Mouse (Mus musculus) hindlimb bud, embryonic 11.5 days (tissue): ENCODE data around the gene Reps1.

Source experiments
- DNase-seq: peaks from one replicate; pipeline ENCODE4 v3.0.0-alpha.2; 2012; ENCODE audit warnings: low read depth, low spot score; ENCODE audit errors: extremely low spot score

The Reps1 gene

DNA sequence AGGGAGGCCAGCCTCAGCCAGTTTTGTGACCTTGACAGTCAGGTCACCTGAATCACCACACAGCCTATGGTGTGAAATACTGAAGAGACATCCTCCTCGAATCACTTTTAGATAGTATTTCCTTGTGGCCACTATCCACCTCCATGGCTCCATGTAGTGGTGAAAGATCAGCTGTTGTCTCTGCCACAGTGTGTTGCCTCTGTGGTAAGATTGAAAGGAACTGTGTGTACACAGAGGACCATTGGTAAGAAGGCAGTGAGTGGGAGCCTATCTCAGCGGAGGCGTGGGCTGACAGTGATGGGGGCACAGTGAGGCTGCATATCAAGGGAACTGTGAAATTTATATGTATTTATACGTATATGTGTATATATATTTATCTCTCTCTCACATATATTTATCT lies 5.9 kb downstream of the Reps1 start:
- DNase-seq, result no peak

GRCm38 (mm10) chr10:18064606-18065228 lies 9.1 kb downstream of the Reps1 start:
- no peak for DNase-seq

DNA sequence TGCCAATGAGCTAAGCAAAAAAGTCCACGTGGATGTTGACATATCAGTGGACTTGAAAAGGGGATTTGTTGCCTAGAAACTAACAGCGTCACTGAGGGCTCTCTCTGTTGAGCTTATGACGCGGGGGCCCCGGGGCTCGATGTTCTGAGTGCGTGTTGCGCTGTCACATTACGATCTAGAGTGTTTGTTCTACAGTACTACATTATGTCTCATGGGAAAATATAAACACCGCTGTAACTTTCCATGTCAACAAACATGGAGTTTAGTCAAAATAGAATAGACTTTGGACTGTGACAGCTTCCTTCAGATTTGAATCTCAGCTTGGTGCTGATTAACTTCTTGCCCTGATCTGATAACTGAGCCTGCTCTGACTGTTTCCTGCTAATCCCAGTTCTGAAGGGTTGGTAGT lies 10.4 kb downstream of the Reps1 start:
- DNase-seq, result no peak

DNA sequence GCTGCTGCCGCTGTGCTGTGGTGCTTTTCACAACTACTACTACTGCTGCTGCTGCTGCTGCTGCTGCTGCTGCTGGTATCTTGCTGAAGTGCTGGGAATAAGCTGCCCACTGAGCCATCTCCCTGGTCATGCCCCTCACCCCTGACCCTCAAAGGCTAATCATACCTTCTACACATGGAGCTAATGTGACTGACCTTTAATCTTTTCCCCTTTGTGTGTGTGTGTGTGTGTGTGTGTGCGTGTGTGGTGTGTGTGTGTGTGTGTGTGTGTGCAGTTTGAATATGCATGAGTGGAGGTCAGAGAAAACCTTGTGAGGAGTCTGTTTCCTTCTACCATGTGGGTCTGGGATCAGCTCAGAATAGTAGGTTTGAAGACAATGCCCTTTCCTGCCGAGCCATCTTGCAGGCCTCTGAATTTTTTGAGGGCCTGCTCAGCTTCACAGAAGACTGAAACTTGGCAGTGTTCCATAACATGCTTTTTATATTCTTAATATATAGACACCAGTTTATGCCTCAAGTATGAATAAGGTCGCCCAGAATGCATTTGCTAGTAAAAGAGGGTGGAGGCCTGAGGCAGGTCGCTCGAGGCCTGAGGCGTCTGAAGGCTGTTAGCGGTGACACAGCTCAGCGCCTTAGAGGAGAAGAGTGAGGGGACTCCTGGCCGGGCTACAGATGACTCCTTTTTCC lies 12.2 kb downstream of the Reps1 start:
- no peak for DNase-seq

- no peak for DNase-seq
Observed at GRCm38 (mm10) chr10:18068880-18069279, 13.2 kb downstream of the Reps1 start.

DNA sequence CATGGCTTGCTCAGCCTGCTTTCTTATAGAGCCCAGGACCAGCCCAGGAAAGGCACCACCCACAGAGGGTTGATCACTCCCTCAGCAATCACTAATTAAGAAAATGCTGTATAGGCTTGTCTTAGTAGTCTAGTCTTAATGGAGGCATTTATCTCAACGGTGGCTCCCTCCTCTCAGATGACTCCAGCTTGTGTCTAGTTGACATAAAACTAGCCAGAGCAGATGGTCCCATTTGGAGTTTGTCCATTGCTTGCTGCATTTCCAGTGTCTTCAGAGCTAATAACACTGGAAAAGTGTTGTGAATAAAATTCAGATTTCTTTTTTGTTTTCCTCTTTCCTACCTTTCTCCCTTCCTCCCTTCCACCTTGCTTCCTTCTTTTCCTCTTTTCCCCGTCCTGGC lies 13.9 kb downstream of the Reps1 start:
- no peak for DNase-seq

DNA sequence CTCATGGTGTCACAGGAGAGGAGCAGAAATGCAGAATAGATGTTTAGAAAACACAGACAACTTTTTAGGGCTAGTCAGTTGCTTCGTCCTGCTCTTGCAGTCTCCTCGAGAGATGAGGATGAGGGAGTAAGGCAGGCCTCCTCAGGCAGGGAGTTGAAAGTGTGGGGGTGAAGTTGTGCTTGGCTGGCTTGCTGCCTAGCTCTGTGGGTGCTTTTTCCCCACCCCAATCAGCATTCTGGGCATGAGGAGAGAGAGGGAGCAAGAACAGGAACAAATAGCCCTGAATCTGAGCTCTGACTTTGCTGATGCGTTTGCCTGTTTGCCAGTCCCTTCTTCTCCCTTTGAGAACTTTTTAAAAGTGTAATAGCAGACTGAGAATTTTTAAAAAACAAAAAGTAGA lies 14.5 kb downstream of the Reps1 start:
- no peak for DNase-seq

GRCm38 (mm10) chr10:18070616-18071015 lies 15.0 kb downstream of the Reps1 start:
- DNase-seq, result no peak

DNA sequence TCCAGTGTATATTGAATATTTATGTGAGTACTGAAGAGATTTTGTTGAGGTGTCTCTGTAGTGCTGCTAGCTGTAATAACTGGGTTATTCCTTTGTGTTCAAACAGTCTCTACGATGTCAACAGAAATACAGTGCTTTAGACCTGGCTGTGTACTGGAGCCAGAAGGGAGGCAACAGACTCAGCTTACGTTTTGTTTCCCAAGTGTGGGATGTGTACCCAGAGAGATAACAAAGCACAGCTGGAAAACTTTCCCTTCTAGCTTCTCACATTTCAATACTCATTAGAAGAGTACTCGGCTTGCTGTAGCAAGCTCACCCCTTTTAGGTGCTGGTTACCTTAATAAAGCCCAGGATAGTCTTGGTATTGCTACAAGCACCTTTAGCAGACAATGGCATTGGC lies 17.2 kb downstream of the Reps1 start:
- no peak for DNase-seq

DNA sequence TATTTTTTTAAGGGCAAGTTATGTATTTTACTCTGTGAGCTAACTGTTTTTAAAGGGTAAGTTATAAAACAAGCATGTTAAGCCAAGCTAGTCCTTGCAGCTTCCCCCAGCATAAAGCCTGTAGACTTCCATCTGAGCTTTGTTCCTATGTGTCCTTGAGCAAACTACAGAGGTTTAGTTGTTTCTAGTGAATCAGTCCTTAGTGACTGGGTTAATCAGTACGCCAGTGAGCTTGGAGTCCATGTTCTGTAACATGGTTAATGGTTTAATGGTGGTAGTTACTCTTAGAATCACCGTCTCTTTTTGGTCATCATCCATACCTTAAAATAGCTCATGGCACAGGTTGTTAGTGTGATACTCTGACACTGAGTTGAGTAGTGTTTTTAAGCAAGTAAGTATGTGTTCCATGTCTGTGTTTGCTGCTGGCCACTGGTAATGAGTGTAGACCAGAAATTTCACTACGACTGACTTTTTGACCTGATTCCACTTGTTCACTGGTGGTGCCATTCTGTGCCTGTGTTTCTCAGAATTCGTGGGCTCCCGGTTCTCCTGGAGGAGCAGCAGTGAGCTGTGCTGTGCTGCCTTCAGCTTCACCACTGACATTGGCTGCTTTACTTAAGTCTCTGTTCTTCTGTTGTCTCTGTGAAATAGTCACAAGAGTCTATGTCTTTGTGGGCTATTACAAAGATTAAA lies 18.9 kb downstream of the Reps1 start:
- DNase-seq, result no peak

DNA sequence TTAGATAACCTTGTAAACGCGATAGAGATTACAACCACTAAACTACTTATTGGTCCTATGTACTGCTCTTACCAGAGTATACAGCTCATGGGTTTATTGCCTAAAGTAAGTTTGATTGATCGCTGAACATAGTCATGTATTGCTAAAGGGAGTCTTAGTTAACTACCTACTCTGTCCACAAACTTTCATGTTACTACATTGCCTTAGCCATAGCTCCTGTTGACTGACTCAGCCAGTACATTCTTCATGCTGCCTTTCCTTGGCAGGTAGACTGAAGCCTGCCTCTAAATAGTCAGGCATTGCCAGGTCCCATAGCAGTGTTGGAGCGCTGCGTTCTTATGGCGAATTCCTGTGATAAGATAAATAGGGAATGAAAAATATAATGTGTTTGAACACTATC lies 20.2 kb downstream of the Reps1 start:
- DNase-seq, result no peak

DNA sequence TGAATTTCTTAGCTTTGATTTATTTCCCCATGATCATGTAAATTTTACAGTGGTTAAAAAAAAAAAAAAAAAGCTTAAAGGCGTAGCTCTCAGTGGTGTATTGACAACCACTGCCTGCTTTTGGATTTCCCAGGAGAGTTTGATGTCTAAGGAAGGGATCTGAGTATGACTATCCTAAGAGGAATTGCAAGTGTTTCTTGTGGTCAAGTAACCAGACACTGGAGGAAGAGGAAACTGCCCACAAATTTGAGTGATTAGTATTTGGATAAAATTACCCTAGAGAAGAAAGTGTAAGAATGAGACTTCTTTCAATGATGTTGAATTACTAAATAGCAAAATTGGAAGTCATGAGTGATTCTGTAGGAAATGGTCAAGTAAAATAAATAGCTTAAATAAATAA lies 25.9 kb downstream of the Reps1 start:
- no peak for DNase-seq

DNA sequence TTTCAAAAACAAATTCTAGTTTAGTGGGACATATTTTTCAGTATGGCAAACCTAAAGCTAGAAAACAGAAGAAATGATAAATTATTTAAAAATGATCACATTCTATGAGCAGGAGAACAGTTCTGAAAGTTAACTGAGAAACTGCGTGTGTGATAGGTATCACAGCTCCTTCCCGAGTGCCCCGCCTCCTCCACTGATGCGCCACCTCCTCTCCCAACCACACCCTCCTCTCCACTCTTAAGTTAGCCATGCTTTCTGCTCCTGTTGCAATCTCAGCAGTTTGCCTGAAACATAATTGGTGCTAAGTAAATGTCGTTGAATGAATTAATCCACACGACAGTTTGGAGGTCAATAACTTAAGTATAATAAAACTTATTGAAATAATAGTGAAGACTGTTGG lies 27.1 kb downstream of the Reps1 start:
- no peak for DNase-seq

GRCm38 (mm10) chr10:18090691-18091090 lies 35.0 kb downstream of the Reps1 start:
- no peak for DNase-seq

- DNase-seq, result no peak
Observed at GRCm38 (mm10) chr10:18102166-18102565, 46.5 kb downstream of the Reps1 start.

DNA sequence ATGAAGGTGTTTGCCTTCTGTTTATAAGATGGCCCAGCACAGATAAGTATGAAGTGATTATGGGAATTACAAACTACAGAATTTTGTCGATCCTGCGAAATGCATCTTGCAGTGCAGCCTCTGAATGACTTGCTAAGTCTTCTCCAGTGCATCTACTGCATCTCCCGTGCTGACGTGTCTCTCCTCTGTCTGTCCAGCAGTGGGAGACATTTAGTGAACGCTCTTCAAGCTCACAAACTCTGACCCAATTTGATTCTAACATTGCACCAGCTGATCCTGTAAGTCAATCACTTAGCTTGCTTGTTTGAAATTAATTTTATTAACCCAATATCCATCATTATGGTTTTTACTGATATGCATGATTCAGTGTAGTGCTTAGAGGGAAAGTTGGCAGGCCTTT lies 51.8 kb downstream of the Reps1 start:
- DNase-seq, result no peak

GRCm38 (mm10) chr10:18110940-18111339 lies 55.3 kb downstream of the Reps1 start:
- DNase-seq, result no peak

DNA sequence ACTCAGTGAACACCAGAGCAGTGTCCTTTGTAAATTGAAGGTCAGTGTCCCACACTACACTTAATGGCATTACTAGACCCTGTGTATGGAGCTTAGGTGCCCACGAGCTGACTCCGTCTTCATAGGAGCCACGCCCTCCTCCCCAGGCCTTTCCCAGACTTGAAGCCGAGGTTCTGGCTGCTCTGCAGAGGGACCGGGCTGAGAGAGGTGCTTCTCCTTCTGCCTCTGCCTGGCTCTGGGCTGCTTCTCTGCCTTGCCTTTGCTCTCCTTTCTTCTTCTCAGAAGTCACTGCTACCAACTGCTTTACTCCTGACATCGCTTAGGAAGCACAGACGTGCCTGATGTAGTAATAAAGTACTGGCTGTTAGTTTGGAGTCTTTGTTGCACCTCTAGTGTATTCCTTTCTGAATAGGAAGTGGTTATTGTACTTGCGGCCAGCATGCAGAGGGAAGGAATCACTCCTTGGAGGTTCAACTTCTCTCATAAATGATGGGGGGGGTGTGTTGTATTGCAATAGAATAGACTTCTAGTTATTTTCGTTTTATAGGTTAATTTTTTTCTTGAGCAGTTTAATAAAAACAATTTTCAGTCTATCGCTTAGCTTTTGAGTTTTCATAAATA lies 57.9 kb downstream of the Reps1 start:
- DNase-seq, result no peak

- DNase-seq, result no peak
Observed at GRCm38 (mm10) chr10:18118336-18118735, 62.7 kb downstream of the Reps1 start.

- DNase-seq, result no peak
Observed at GRCm38 (mm10) chr10:18130276-18130675, 74.6 kb downstream of the Reps1 start.

GRCm38 (mm10) chr10:18131666-18132650 lies 76.3 kb downstream of the Reps1 start:
- no peak for DNase-seq
